Comparison of ENCODE assay signal across 22 mouse cellular contexts in the genomic region with DNA sequence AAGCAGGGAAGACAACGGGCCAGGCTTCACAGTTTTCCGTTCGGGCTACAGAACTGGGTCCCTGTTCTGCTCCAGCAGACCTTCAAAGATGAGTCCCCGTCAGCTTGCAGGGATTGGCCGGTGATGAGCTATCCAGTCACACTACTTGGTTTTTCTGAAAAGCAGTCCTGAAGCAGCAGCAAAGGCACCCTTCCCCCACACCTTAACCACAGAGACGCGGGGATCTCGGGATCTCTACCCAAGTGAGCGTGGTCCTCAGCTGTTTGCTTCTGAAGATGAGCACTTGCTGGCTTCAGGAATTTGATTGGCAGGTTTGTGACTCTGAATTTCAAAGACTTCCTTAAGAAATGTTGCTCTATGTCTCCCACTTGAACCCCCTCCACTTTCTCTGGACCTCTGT.
DNase-seq lines count a peak whose midpoint lies in the region; ATAC-seq and TF ChIP-seq lines count a peak whose summit lies in the region.
"Had no signal": no experiment of that assay in that cellular context is flagged by ENCODE, and none has a peak within 500 bp of the region (broad histone marks: within the 10 kb centered on the region; RNA-seq: fewer than 3 reads in every experiment).

No protein-coding gene starts in this region.

- no peak overlapping the region for H3K27ac ChIP-seq in forebrain, embryonic 15.5 days (replicated peaks)
- no peak overlapping the region for H3K27ac ChIP-seq in forebrain, postnatal 0 days (ENCODE audit: low read depth, low read length)
- peak overlapping the region; percentile 65; the same call in 1 of the 2 replicates for H3K27ac ChIP-seq in limb, embryonic 13.5 days
- H3K27ac ChIP-seq in limb, embryonic 10.5 days, result no peak overlapping the region
- H3K27ac ChIP-seq in midbrain, embryonic 11.5 days (ENCODE audit: low read depth, low read length), result no peak overlapping the region
- H3K27ac ChIP-seq: heart, embryonic 13.5 days; limb, embryonic 12.5 days; liver, embryonic 14.5 days; lung, embryonic 15.5 days; stomach, embryonic 15.5 days had no signal

- no peak overlapping the region for H3K4me2 ChIP-seq in forebrain, embryonic 15.5 days (replicated peaks)
- H3K4me2 ChIP-seq in forebrain, postnatal 0 days (ENCODE audit: low read depth), result no peak overlapping the region
- H3K4me2 ChIP-seq in limb, embryonic 13.5 days (replicated peaks), result no peak overlapping the region
- no peak overlapping the region for H3K4me2 ChIP-seq in midbrain, embryonic 11.5 days
- H3K4me2 ChIP-seq: heart, embryonic 13.5 days; limb, embryonic 12.5 days; lung, embryonic 15.5 days; stomach, embryonic 15.5 days had no signal

- H3K4me1 ChIP-seq in forebrain, embryonic 15.5 days, result 0 out of 2 replicates have a peak, but pooled peaks cover 4% of the 10 kb centered on the region
- H3K4me1 ChIP-seq in forebrain, postnatal 0 days (ENCODE audit: insufficient read depth), result no peaks in the 10 kb centered on the region
- H3K4me1 ChIP-seq in limb, embryonic 13.5 days, result peaks cover 17% of the 10 kb centered on the region; the same call in 1 of the 2 replicates
- peaks cover 11% of the 10 kb centered on the region; the same call in 1 of the 2 replicates for H3K4me1 ChIP-seq in limb, embryonic 10.5 days
- H3K4me1 ChIP-seq in midbrain, embryonic 11.5 days (ENCODE audit: control insufficient read depth, insufficient read depth, low read length), result peaks cover 3% of the 10 kb centered on the region; the same call in 1 of the 2 replicates
- H3K4me1 ChIP-seq: heart, embryonic 13.5 days; lung, embryonic 15.5 days; stomach, embryonic 15.5 days had no signal

- peak; percentile 32; the same call in 1 of the 2 replicates for ATAC-seq in forebrain, embryonic 15.5 days (replicated peaks)
- no peak for ATAC-seq in forebrain, postnatal 0 days
- no peak; the same call in 1 of the 2 replicates for ATAC-seq in limb, embryonic 13.5 days (ENCODE audit: low FRiP score, low read depth)
- ATAC-seq in midbrain, embryonic 11.5 days (ENCODE audit: low FRiP score), result peak; percentile 55; the same call in 1 of the 2 replicates
- ATAC-seq: intestine, embryonic 16.5 days had no signal

- H3K4me3 ChIP-seq in forebrain, embryonic 15.5 days, result no peak overlapping the region
- H3K4me3 ChIP-seq in forebrain, postnatal 0 days (ENCODE audit: low read depth, low read length), result no peak overlapping the region
- no peak overlapping the region for H3K4me3 ChIP-seq in limb, embryonic 13.5 days
- H3K4me3 ChIP-seq in limb, embryonic 10.5 days, result no peak overlapping the region
- no peak overlapping the region for H3K4me3 ChIP-seq in midbrain, embryonic 11.5 days (ENCODE audit: low read depth, low read length)
- H3K4me3 ChIP-seq: embryonic facial prominence, embryonic 10.5 days; heart, embryonic 13.5 days; limb, embryonic 12.5 days; lung, embryonic 15.5 days; stomach, embryonic 15.5 days had no signal

- 29% methylated on average over 9 of the region's 9 CpGs for WGBS in forebrain, embryonic 15.5 days
- 31% methylated on average over 9 of the region's 9 CpGs for WGBS in forebrain, postnatal 0 days
- WGBS in limb, embryonic 13.5 days, result 54% methylated on average over 9 of the region's 9 CpGs
- WGBS in limb, embryonic 10.5 days, result 60% methylated on average over 9 of the region's 9 CpGs
- 20% methylated on average over 9 of the region's 9 CpGs for WGBS in midbrain, embryonic 11.5 days

- no peak for TF ChIP-seq CTCF in forebrain, postnatal 0 days (IDR thresholded peaks at IDR 0.05; ENCODE audit: low read depth)

- no peaks in the 10 kb centered on the region for H3K9me3 ChIP-seq in forebrain, embryonic 15.5 days
- H3K9me3 ChIP-seq in forebrain, postnatal 0 days (ENCODE audit: low read length), result no peaks in the 10 kb centered on the region
- no peaks in the 10 kb centered on the region for H3K9me3 ChIP-seq in limb, embryonic 13.5 days
- H3K9me3 ChIP-seq in limb, embryonic 10.5 days (replicated peaks), result no peaks in the 10 kb centered on the region
- H3K9me3 ChIP-seq in midbrain, embryonic 11.5 days (ENCODE audit: control insufficient read depth, low read length), result peaks cover 3% of the 10 kb centered on the region; the same call in 1 of the 2 replicates
- H3K9me3 ChIP-seq: embryonic facial prominence, embryonic 10.5 days; heart, embryonic 13.5 days; limb, embryonic 12.5 days; lung, embryonic 15.5 days; stomach, embryonic 15.5 days had no signal

- H3K36me3 ChIP-seq in forebrain, embryonic 15.5 days, result no peaks in the 10 kb centered on the region
- H3K36me3 ChIP-seq in forebrain, postnatal 0 days (ENCODE audit: insufficient read depth), result no peaks in the 10 kb centered on the region
- H3K36me3 ChIP-seq in limb, embryonic 13.5 days, result no peaks in the 10 kb centered on the region
- no peaks in the 10 kb centered on the region for H3K36me3 ChIP-seq in limb, embryonic 10.5 days
- no peaks in the 10 kb centered on the region for H3K36me3 ChIP-seq in midbrain, embryonic 11.5 days (ENCODE audit: control insufficient read depth, insufficient read depth, low read length)
- H3K36me3 ChIP-seq: embryonic facial prominence, embryonic 10.5 days; heart, embryonic 13.5 days; limb, embryonic 12.5 days; lung, embryonic 15.5 days; stomach, embryonic 15.5 days had no signal

- DNase-seq in forebrain, postnatal 0 days, result no peak
- DNase-seq in limb, embryonic 10.5 days (ENCODE audit: low spot score), result no peak
- DNase-seq in midbrain, embryonic 11.5 days (ENCODE audit: low spot score, missing footprints), result peak; percentile 88
- peak; percentile 34 for DNase-seq in retina, embryonic 14.5 days (ENCODE audit: low spot score)
- DNase-seq in adrenal gland, postnatal 10 days, result no peak
- DNase-seq: adrenal gland, postnatal 36 days; B cell, adult 2 months; cerebellum, adult 11-12 months; cerebellum, postnatal 36 days; heart, postnatal 4 days; lung, postnatal 4 days; right cerebral cortex, postnatal 14 days; thymus, adult 2 months had no signal

- no peak overlapping the region for H3K9ac ChIP-seq in forebrain, embryonic 15.5 days (replicated peaks)
- no peak overlapping the region for H3K9ac ChIP-seq in forebrain, postnatal 0 days
- no peak overlapping the region for H3K9ac ChIP-seq in limb, embryonic 13.5 days
- no peak overlapping the region for H3K9ac ChIP-seq in midbrain, embryonic 11.5 days (ENCODE audit: low read length)
- H3K9ac ChIP-seq: heart, embryonic 13.5 days; limb, embryonic 12.5 days; liver, embryonic 14.5 days; lung, embryonic 15.5 days; stomach, embryonic 15.5 days had no signal

- no peaks in the 10 kb centered on the region for H3K27me3 ChIP-seq in forebrain, embryonic 15.5 days
- no peaks in the 10 kb centered on the region for H3K27me3 ChIP-seq in forebrain, postnatal 0 days (ENCODE audit: insufficient read depth, low read length)
- H3K27me3 ChIP-seq in limb, embryonic 13.5 days, result peaks cover 1% of the 10 kb centered on the region; the same call in 1 of the 2 replicates
- peaks cover 5% of the 10 kb centered on the region; the same call in 1 of the 2 replicates for H3K27me3 ChIP-seq in limb, embryonic 10.5 days (ENCODE audit: low read depth, poor library complexity, severe bottlenecking)
- peaks cover 64% of the 10 kb centered on the region for H3K27me3 ChIP-seq in midbrain, embryonic 11.5 days (ENCODE audit: control insufficient read depth, insufficient read depth, low read length)
- H3K27me3 ChIP-seq: heart, embryonic 13.5 days; limb, embryonic 12.5 days; stomach, embryonic 15.5 days had no signal

Comparison
In these comparisons a context has a peak if more than half of its experiments do, and no peak if none do; other contexts are left out.
1. ATAC-seq: peak in forebrain, embryonic 15.5 days (single experiment) and midbrain, embryonic 11.5 days (single experiment); none in forebrain, postnatal 0 days (single experiment) and limb, embryonic 13.5 days (single experiment).
2. DNase-seq: peak in midbrain, embryonic 11.5 days (single experiment) and retina, embryonic 14.5 days (single experiment); none in forebrain, postnatal 0 days (single experiment), limb, embryonic 10.5 days (single experiment) and adrenal gland, postnatal 10 days (single experiment).